Mouse (Mus musculus) CH12.LX (cell line): Measurements from ENCODE around the gene Plekhh3.

ENCODE experiments used
- CTCF ChIP-seq, 2 experiments: IDR thresholded peaks in 1 of 2; conservative IDR thresholded peaks in 1 of 2; 2 replicates each; pipeline ENCODE4 v1.5.1; 2011 to 2012; ENCODE audit warnings: low read depth in 2 of 2, low read length in 2 of 2, improper control_type of control experiment in 1 of 2, inconsistent platforms in 1 of 2, mild to moderate bottlenecking in 1 of 2, moderate library complexity in 1 of 2
- ETS1 ChIP-seq: conservative IDR thresholded peaks from 2 replicates; pipeline ENCODE4 v1.6.1; 2012; ENCODE audit warnings: low read depth, mild to moderate bottlenecking, inconsistent platforms, low read length, improper control_type of control experiment, moderate library complexity
- MAX ChIP-seq: IDR thresholded peaks from 2 replicates; pipeline ENCODE4 v1.6.1; 2011; ENCODE audit warnings: low read length, improper control_type of control experiment
- USF1 ChIP-seq: IDR thresholded peaks from 2 replicates; pipeline ENCODE4 v1.6.1; 2014; ENCODE audit warnings: low read depth, mild to moderate bottlenecking, inconsistent platforms, low read length, improper control_type of control experiment
- ZKSCAN1 ChIP-seq: IDR thresholded peaks from 2 replicates; pipeline ENCODE4 v1.6.1; 2012; ENCODE audit warnings: low read depth, inconsistent platforms, low read length, improper control_type of control experiment, borderline replicate concordance

GRCm38 (mm10) chr11:101162772-101163171 is 8.4 kb downstream of the Plekhh3 start:
- TF ChIP-seq CTCF (conservative IDR thresholded peaks at IDR 0.05 in 1 of 2, IDR thresholded peaks at IDR 0.05 in 1 of 2; ENCODE audit: low read depth in 2 of 2, low read length in 2 of 2) (no peak), MAX (no peak), ZKSCAN1 (no peak), ETS1 (no peak), USF1 (no peak)
